Mouse (Mus musculus): Measurements from ENCODE around the gene Krt88. TPM values are rescaled to one million over a fixed set of nuclear protein-coding genes. Genes with fewer than 3 reads are reported as not detected.

The Krt88 gene
- not detected for polyA plus RNA-seq (2017; shearing (Covaris generic))

- no peak for ATAC-seq
Measured at GRCm38 (mm10) chr15:101447444-101447843, at the start of gene Krt88. TSS of gene Krt88 (plus strand) at chr15:101447744.

- ATAC-seq, result no peak
Measured at GRCm38 (mm10) chr15:101398269-101398668, 49.3 kb upstream of the Krt88 start.

- no peak for ATAC-seq
Measured at GRCm38 (mm10) chr15:101410775-101411174, 36.8 kb upstream of the Krt88 start, which contains the start of gene Krt7. TSS of gene Krt7 (plus strand) at chr15:101411043.

GRCm38 (mm10) chr15:101412188-101412587 lies 35.4 kb upstream of the Krt88 start:
- no peak for ATAC-seq

- no peak for ATAC-seq
Measured at GRCm38 (mm10) chr15:101413916-101414635, 33.5 kb upstream of the Krt88 start.

- no peak for ATAC-seq
Measured at GRCm38 (mm10) chr15:101414807-101415565, 32.6 kb upstream of the Krt88 start.

- no peak for ATAC-seq
Measured at GRCm38 (mm10) chr15:101418950-101419349, 28.6 kb upstream of the Krt88 start.

- no peak for ATAC-seq
Measured at GRCm38 (mm10) chr15:101420903-101421302, 26.6 kb upstream of the Krt88 start.

GRCm38 (mm10) chr15:101424914-101425313 lies 22.6 kb upstream of the Krt88 start:
- ATAC-seq, result no peak

GRCm38 (mm10) chr15:101436611-101437010 lies 10.9 kb upstream of the Krt88 start:
- no peak for ATAC-seq

- ATAC-seq, result no peak
Measured at GRCm38 (mm10) chr15:101438555-101438954, 9.0 kb upstream of the Krt88 start, which contains the start of gene Krt87. TSS of gene Krt87 (minus strand) at chr15:101438804.

GRCm38 (mm10) chr15:101440837-101441236 lies 6.7 kb upstream of the Krt88 start:
- no peak for ATAC-seq

GRCm38 (mm10) chr15:101446572-101446971 lies 972 bp upstream of the Krt88 start:
- ATAC-seq, result no peak

- no peak for ATAC-seq
Measured at GRCm38 (mm10) chr15:101453093-101453736, 5.7 kb downstream of the Krt88 start.

- no peak for ATAC-seq
Measured at GRCm38 (mm10) chr15:101454774-101455173, 7.2 kb downstream of the Krt88 start.

- no peak for ATAC-seq
Measured at GRCm38 (mm10) chr15:101455292-101455691, 7.7 kb downstream of the Krt88 start.

GRCm38 (mm10) chr15:101455891-101456290 lies 8.3 kb downstream of the Krt88 start:
- ATAC-seq, result no peak

- no peak for ATAC-seq
Measured at GRCm38 (mm10) chr15:101458361-101458930, 10.9 kb downstream of the Krt88 start.

- ATAC-seq, result no peak
Measured at GRCm38 (mm10) chr15:101459283-101459682, 11.7 kb downstream of the Krt88 start.

- no peak for ATAC-seq
Measured at GRCm38 (mm10) chr15:101463651-101464050, 16.1 kb downstream of the Krt88 start, which contains the start of gene Krt81. TSS of gene Krt81 (minus strand) at chr15:101463751.

GRCm38 (mm10) chr15:101469093-101469492 lies 21.5 kb downstream of the Krt88 start:
- no peak for ATAC-seq

GRCm38 (mm10) chr15:101472952-101473528 lies 25.5 kb downstream of the Krt88 start, which contains the start of gene Krt86:
TSS of gene Krt86 (plus strand) at chr15:101473478.
- no peak for ATAC-seq

All from activated CD4-positive, CD25-positive, alpha-beta regulatory T cell, adult 4 months (primary cell).